Mouse (Mus musculus): ENCODE measurements around the gene Slc50a1. TPM values are rescaled to one million over a fixed set of nuclear protein-coding genes. Genes with fewer than 3 reads are reported as not detected.

The Slc50a1 gene
- 254 and 375 TPM in 2 replicates for polyA plus RNA-seq (2012; rRNA removed)

GRCm38 (mm10) chr3:89270051-89270755 is at the start of gene Slc50a1:
Slc50a1 (minus strand) TSS chr3:89270570.

GRCm38 (mm10) chr3:89280606-89281511 is 10.5 kb upstream of the Slc50a1 start, which contains the start of gene Efna1:
Efna1 (minus strand) TSS chr3:89281142.

GRCm38 (mm10) chr3:89259076-89259475 is 11.3 kb downstream of the Slc50a1 start, which contains the start of gene Dpm3:
Dpm3 (plus strand) TSS chr3:89259358.

GRCm38 (mm10) chr3:89246261-89247100 is 23.9 kb downstream of the Slc50a1 start, which contains the start of gene Trim46:
Trim46 (minus strand) TSS chr3:89246309.

GRCm38 (mm10) chr3:89245688-89246171 is 24.6 kb downstream of the Slc50a1 start, which contains the start of gene Krtcap2:
Krtcap2 (plus strand) TSS chr3:89245966.

GRCm38 (mm10) chr3:89228836-89229235 is 41.5 kb downstream of the Slc50a1 start, which contains the start of gene Muc1:
Muc1 (plus strand) TSS chr3:89229057.

GRCm38 (mm10) chr3:89226900-89227299 is 43.5 kb downstream of the Slc50a1 start, which contains the start of gene Mtx1:
Mtx1 (minus strand) TSS chr3:89227088.

Other genes starting within 250 kb of the Slc50a1 start
- 51.1 and 73.3 TPM in 2 replicates for gene Rusc1, start 177.3 kb downstream of the Slc50a1 start, polyA plus RNA-seq (2012; rRNA removed)
- not detected in 2 replicates for gene Gm43738, start 169.5 kb downstream of the Slc50a1 start, polyA plus RNA-seq (2012; rRNA removed)
- 109 and 128 TPM in 2 replicates for gene Fdps, start 168.6 kb downstream of the Slc50a1 start, polyA plus RNA-seq (2012; rRNA removed)
- 240 and 244 TPM in 2 replicates for gene Pklr, start 134.4 kb downstream of the Slc50a1 start, polyA plus RNA-seq (2012; rRNA removed)
- gene Hcn3, start 110.4 kb downstream of the Slc50a1 start, polyA plus RNA-seq (2012; rRNA removed), result 1.1 and 1.4 TPM in 2 replicates
- gene Clk2, start 105.8 kb downstream of the Slc50a1 start, polyA plus RNA-seq (2012; rRNA removed), result 42.4 and 43.0 TPM in 2 replicates
- gene Scamp3, start 93.1 kb downstream of the Slc50a1 start, polyA plus RNA-seq (2012; rRNA removed), result 95.0 and 102 TPM in 2 replicates
- 40.2 and 42.7 TPM in 2 replicates for gene Fam189b, start 87.4 kb downstream of the Slc50a1 start, polyA plus RNA-seq (2012; rRNA removed)
- 60.8 and 73.9 TPM in 2 replicates for gene Gba, start 67.6 kb downstream of the Slc50a1 start, polyA plus RNA-seq (2012; rRNA removed)
- 48.4 and 68.6 TPM in 2 replicates for gene Thbs3, start 55.4 kb downstream of the Slc50a1 start, polyA plus RNA-seq (2012; rRNA removed)
- 165 and 219 TPM in 2 replicates for gene Mtx1, start 43.5 kb downstream of the Slc50a1 start, polyA plus RNA-seq (2012; rRNA removed)
- 26.0 and 27.3 TPM in 2 replicates for gene Muc1, start 41.5 kb downstream of the Slc50a1 start, polyA plus RNA-seq (2012; rRNA removed)
- gene Krtcap2, start 24.6 kb downstream of the Slc50a1 start, polyA plus RNA-seq (2012; rRNA removed), result 263 and 392 TPM in 2 replicates
- gene Trim46, start 24.3 kb downstream of the Slc50a1 start, polyA plus RNA-seq (2012; rRNA removed), result 60.5 TPM in 2 replicates
- gene Dpm3, start 11.2 kb downstream of the Slc50a1 start, polyA plus RNA-seq (2012; rRNA removed), result 440 and 595 TPM in 2 replicates
- 126 and 153 TPM in 2 replicates for gene Efna1, start 10.6 kb upstream of the Slc50a1 start, polyA plus RNA-seq (2012; rRNA removed)
- 9.3 and 13.3 TPM in 2 replicates for gene Efna3, start 52.4 kb upstream of the Slc50a1 start, polyA plus RNA-seq (2012; rRNA removed)
- 17.4 and 24.5 TPM in 2 replicates for gene Efna4, start 67.5 kb upstream of the Slc50a1 start, polyA plus RNA-seq (2012; rRNA removed)
- 211 and 244 TPM in 2 replicates for gene Adam15, start 79.4 kb upstream of the Slc50a1 start, polyA plus RNA-seq (2012; rRNA removed)
- 0.67 and 1.0 TPM in 2 replicates for gene Dcst2, start 91.4 kb upstream of the Slc50a1 start, polyA plus RNA-seq (2012; rRNA removed)
- 0.77 and 1.1 TPM in 2 replicates for gene Dcst1, start 94.7 kb upstream of the Slc50a1 start, polyA plus RNA-seq (2012; rRNA removed)
- gene Zbtb7b, start 124.2 kb upstream of the Slc50a1 start, polyA plus RNA-seq (2012; rRNA removed), result 214 and 219 TPM in 2 replicates
- not detected in 2 replicates for gene Lenep, start 132.2 kb upstream of the Slc50a1 start, polyA plus RNA-seq (2012; rRNA removed)
- gene Flad1, start 141.3 kb upstream of the Slc50a1 start, polyA plus RNA-seq (2012; rRNA removed), result 37.4 and 39.6 TPM in 2 replicates
- 9.7 and 11.2 TPM in 2 replicates for gene Cks1b, start 147.8 kb upstream of the Slc50a1 start, polyA plus RNA-seq (2012; rRNA removed)
- gene Shc1, start 147.9 kb upstream of the Slc50a1 start, polyA plus RNA-seq (2012; rRNA removed), result 75.3 and 76.4 TPM in 2 replicates
- 131 and 151 TPM in 2 replicates for gene Pygo2, start 159.6 kb upstream of the Slc50a1 start, polyA plus RNA-seq (2012; rRNA removed)
- gene Pbxip1, start 166.1 kb upstream of the Slc50a1 start, polyA plus RNA-seq (2012; rRNA removed), result 90.6 and 98.9 TPM in 2 replicates
- gene Pmvk, start 184.0 kb upstream of the Slc50a1 start, polyA plus RNA-seq (2012; rRNA removed), result 18.7 and 31.3 TPM in 2 replicates
- gene Kcnn3, start 249.6 kb upstream of the Slc50a1 start, polyA plus RNA-seq (2012; rRNA removed), result 8.4 and 9.0 TPM in 2 replicates

All from colon, adult 2 months (tissue).